Mouse (Mus musculus) layer of hippocampus, postnatal 25 days (tissue): ENCODE results near the gene Cox20. TPM values are rescaled to one million over a fixed set of nuclear protein-coding genes. Genes with fewer than 3 reads are reported as not detected.
A peak's percentile ranks its signal among the peaks of the same experiment; 100 is the strongest.
"Not testable (repeated sequence)": the region's sequence is repeated elsewhere in the genome, so short reads cannot be mapped to it uniquely, and the experiment has no call there.

Experiments
- DNase-seq, 2 experiments: peaks; one replicate each; pipeline ENCODE4 v3.0.0; 2022; ENCODE audit warnings: mixed read lengths in 2 of 2, low spot score in 1 of 2; ENCODE audit errors: extremely low spot score in 1 of 2
- total RNA-seq, 2 experiments: library from RNA; stranded (reverse); gene quantifications; 2 replicates each; pipeline ENCODE4 v1.2.3; 2021

Gene Cox20
- 10 to 100 TPM; 38.4 to 39.1 TPM for total RNA-seq

DNA sequence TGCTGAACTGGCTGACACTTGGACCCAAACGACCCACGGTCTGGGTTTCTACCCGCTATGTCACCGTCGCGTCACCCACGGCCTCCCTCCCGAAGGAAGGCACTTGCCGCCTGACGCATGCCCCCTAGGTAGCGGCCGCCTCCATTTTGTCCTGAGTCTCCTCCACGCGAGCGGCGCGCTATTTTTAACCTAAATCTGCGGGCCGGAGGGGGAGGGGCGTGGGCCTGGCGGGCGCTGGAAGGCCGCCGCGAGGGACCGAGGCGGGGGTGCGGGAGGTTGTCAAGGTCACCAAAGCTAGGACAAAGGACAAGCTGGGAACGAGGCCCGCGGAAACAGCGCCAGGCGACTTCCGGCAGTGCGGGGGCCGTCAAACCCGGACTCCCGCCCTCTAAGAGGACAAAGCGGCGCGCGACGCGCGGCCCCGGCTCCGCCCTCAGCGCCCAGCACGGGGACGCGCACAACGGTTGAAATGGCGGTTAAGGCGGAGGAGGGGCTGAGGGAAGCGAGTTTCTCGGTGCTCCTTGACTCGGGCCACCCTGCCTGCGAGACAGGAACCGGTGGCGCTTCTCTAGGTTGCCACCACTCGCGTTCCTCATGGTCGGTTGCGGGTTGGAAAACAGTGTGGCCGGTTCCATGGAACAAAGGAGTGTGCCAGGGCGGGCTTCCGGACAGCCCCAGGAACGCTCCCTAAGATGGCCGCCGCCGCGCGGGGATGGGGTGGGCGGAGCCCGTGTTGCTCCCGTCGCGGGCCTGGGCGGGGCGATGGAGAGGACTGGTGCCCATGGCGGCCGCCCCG lies at the start of gene Cox20:
Gene Cox20 (plus strand): TSS at position 742 of the 796 bp plus-strand sequence.
- DNase-seq, result peak; percentile 87 to 96

GRCm38 (mm10) chr1:178270635-178271034 lies 48.3 kb upstream of the Cox20 start:
- DNase-seq, result no peak

DNA sequence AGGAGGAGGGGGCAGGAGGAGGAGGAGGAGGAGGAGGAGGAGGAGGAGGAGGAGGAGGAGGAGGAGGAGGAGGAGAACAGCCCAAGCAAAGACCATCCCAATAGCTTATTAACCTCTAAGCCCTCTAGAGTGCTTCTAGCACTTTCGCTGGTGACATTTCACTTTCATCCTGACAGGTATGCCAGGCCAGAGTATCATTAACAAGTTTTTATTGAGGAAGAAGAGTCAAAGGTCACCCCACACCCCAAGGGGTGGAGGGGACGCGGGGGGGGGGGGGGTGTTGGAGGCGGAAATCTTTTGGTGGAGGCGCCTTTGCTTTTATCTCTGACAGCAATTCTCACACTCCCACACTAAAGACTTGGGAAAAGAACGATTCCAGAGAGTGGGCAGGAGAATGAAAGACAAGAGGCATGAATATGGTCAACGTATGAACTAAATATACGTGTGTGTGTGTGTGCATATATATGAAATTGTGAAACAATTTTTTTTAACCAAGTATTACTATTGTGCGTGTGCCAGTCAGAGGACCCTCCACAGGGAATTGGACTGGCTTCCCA lies 43.7 kb upstream of the Cox20 start:
- no peak for DNase-seq

- no peak for DNase-seq
These were observed 43.2 kb upstream of the Cox20 start for GRCm38 (mm10) chr1:178275738-178276053.

- peak; percentile 58 to 71 for DNase-seq
These were observed 42.6 kb upstream of the Cox20 start for GRCm38 (mm10) chr1:178276054-178276911.

- not testable (repeated sequence) for DNase-seq
These were observed 35.6 kb upstream of the Cox20 start for GRCm38 (mm10) chr1:178283314-178283713.

- no peak for DNase-seq
These were observed 34.8 kb upstream of the Cox20 start for GRCm38 (mm10) chr1:178283946-178284720.

DNA sequence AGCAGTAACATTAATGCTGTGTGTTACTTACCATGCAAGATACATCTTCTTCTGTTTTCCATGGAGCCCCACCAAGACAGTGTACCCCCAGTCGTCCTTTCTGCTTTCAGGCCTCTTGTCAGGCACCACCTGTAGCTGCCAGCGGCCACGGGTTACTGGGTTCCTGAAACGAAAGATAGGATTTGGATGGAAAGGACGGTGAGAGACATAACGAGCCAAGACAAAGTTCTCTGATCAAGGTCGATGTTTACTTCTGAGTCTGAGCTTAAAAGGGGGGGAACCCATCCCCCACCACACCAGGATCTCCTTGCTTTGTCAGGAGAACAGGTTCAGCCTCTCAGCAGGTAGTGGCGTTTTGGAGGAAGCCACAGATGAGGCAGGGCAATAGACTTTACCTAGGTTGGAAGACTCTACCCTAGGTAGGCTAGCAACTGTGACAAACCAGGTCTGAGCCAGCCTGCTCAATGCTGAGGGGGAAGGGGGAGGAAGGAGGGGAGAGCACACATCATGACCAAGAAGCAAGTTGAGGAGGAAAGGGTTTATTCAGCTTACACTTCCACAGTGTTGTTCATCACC lies 31.2 kb upstream of the Cox20 start:
- no peak for DNase-seq

DNA sequence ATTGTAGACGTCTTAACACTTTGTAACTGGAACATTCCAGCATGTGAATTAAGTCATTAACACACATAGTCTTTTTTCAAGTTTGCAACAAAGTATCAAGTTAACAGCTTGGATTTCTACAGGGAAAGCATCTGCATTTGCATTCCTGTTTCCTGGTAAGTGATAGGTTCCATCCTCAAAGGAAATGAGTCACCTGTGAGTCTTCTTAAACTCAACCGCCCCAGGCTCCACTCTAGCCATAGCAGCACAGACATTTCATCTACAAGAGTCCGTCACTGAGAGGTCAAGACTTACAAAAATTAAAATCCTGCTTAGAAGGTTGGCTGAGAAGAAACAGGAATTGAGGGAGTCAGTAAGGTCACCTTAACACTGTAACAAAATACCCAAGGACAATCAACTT lies 27.2 kb upstream of the Cox20 start:
- no peak for DNase-seq

GRCm38 (mm10) chr1:178294051-178294450 lies 24.9 kb upstream of the Cox20 start:
- DNase-seq, result no peak

GRCm38 (mm10) chr1:178301261-178301660 lies 17.7 kb upstream of the Cox20 start:
- DNase-seq, result not testable (repeated sequence)

- peak; percentile 62 to 88 for DNase-seq
These were observed 15.5 kb upstream of the Cox20 start for GRCm38 (mm10) chr1:178303425-178303824.

DNA sequence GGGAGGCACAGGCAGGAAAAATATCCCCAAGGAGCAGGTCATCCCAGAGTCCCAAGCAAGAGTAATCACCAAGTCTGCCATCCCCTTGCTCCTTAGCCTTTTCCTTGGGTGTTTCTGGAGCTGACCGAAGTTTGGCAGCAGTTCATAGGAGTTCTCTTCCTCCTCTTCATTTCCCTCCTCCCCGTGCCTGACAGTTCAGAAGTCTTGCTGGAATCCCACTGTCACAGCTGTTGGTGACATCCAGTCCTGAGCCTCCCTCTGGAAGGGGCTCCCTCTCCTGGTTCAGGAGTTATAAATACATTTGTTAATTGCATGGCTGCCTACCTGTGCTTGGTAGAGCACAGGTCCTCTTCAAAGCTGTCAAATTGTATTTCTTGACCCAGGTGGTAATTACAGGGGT lies 9.4 kb upstream of the Cox20 start:
- DNase-seq, result no peak

DNA sequence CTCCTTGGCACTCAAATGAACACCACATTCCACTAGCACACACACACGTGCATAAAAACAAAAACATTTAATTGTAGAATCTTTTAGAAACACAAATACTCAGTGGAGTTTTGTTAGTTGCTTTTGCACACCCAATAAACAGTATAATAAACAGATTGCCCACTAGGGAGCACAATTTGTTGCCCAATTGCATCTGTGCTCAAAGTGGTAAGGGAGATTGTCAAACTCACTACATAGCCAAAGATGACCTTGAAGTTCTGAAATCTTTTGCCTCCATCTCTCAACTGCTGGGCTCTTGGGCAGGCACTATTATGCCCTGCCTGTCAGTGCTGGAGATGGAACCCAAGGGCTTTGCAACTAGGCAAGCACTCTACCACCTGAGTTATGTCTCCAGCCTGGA lies 8.8 kb upstream of the Cox20 start:
- DNase-seq, result no peak

GRCm38 (mm10) chr1:178313039-178313597 lies 5.8 kb upstream of the Cox20 start:
- no peak for DNase-seq

DNA sequence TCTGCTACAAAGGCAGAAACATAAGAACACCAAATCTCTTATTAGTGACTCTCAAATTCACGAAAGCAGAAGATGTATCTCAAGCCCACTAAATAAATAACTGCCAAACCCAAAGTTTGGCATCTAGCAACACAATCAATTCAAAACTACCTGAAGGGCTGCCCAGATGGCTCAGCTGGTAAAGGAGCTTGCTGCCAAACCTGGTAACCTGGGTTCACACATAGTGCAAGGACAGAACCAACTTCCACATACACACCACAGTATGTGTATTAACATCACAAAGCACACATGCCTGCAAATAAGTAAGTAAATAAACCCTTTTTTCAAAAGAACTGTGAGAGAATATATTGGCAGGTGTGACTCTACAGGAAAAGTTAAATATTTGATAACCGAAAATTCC lies 4.7 kb upstream of the Cox20 start:
- no peak for DNase-seq

- DNase-seq, result no peak
These were observed 1.5 kb upstream of the Cox20 start for GRCm38 (mm10) chr1:178317275-178318001.

- no peak for DNase-seq
These were observed 935 bp upstream of the Cox20 start for GRCm38 (mm10) chr1:178318002-178318388.

DNA sequence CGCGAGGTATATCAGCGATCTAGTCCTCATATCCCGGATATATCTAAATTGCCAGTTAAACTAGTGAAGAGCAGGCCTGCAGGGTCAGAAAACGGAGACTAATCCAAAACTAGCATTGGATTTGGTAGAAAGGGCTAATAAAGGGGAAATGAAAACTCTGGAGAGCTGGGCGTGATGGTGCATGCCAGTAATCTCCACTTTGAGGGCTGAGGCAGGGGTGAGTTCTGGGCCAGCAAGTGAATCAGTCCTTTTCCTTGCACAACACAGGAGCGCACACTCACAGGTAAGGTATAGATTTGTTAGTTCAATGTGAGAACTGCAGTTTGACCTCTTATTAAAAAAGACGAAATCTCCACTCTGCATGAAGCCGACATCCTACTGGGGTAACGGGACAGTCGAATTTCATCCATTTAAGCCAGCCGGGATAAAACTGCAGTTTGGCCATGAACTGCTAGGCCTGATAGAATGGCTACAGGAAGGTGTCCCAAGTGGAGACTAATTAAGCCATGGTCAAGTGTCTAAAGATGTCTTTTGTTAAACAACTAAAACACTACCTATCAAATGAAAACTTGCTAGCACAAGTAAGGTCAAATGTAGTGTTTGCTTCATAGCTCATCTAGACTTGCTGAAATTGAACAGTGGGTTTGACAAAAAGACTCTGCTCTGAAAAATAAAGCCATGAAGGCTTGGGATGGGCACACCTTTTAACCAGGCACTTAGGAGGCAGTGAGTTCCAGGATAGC lies 536 bp downstream of the Cox20 start:
- peak; percentile 16 to 19 for DNase-seq
